Mouse (Mus musculus) myocyte (in vitro differentiated cells): ENCODE data around the gene Stmn1. TPM values are rescaled to one million over a fixed set of nuclear protein-coding genes. Genes with fewer than 3 reads are reported as not detected.
"Not testable (repeated sequence)": the region's sequence is repeated elsewhere in the genome, so short reads cannot be mapped to it uniquely, and the experiment has no call there.

Experiments
- H3K27me3 ChIP-seq: one replicate; pipeline ENCODE4 v1.6.1; 2011; ENCODE audit not compliant: control insufficient read depth, insufficient read depth, insufficient read length
- H3K36me3 ChIP-seq: one replicate; pipeline ENCODE4 v1.6.1; 2011; ENCODE audit not compliant: control insufficient read depth, insufficient read depth
- H3K4me2 ChIP-seq: one replicate; pipeline ENCODE4 v1.6.1; 2011; ENCODE audit warnings: low read depth, control low read depth
- H3K4me3 ChIP-seq: one replicate; pipeline ENCODE4 v1.5.1; 2011; ENCODE audit warnings: mild to moderate bottlenecking, control low read depth, moderate library complexity
- H3K79me2 ChIP-seq: one replicate; pipeline ENCODE4 v1.6.1; 2011; ENCODE audit not compliant: control insufficient read depth, insufficient read depth
- H3ac ChIP-seq: one replicate; pipeline ENCODE4 v1.6.1; 2011; ENCODE audit not compliant: control insufficient read depth, insufficient read length
- CEBPB ChIP-seq: IDR thresholded peaks from 2 replicates; pipeline ENCODE4 v1.6.1; 2011; ENCODE audit warnings: mild to moderate bottlenecking, moderate library complexity; ENCODE audit not compliant: poor library complexity, insufficient read depth, severe bottlenecking
- E2F4 ChIP-seq: IDR thresholded peaks from one replicate; pipeline ENCODE4 v1.6.1; 2011; ENCODE audit warnings: mild to moderate bottlenecking, control low read depth, moderate library complexity; ENCODE audit not compliant: insufficient read depth
- MAX ChIP-seq: IDR thresholded peaks from one replicate; pipeline ENCODE4 v1.6.1; 2011; ENCODE audit warnings: low read depth, mild to moderate bottlenecking, control low read depth
- MYOD1 ChIP-seq, 3 experiments: IDR thresholded peaks; one replicate each; pipeline ENCODE4 v1.6.1; 2011; ENCODE audit warnings: control low read depth in 2 of 3, low read depth in 2 of 3, mild to moderate bottlenecking in 2 of 3, moderate library complexity in 1 of 3; ENCODE audit not compliant: insufficient read length in 2 of 3, control insufficient read depth in 1 of 3
- MYOG ChIP-seq, 3 experiments: IDR thresholded peaks; one replicate each; pipeline ENCODE4 v1.6.1; 2011; ENCODE audit warnings: control low read depth in 2 of 3, low read depth in 2 of 3, mild to moderate bottlenecking in 2 of 3; ENCODE audit not compliant: insufficient read length in 2 of 3, control insufficient read depth in 1 of 3, insufficient read depth in 1 of 3
- POLR2A ChIP-seq: IDR thresholded peaks from one replicate; pipeline ENCODE4 v1.6.1; 2011; ENCODE audit warnings: low read depth, mild to moderate bottlenecking, control low read depth, moderate library complexity; ENCODE audit not compliant: insufficient read length
- POLR2AphosphoS2 ChIP-seq: IDR thresholded peaks from one replicate; pipeline ENCODE4 v1.6.1; 2011; ENCODE audit warnings: low read depth, control low read depth; ENCODE audit not compliant: insufficient read length
- REST ChIP-seq: IDR thresholded peaks from one replicate; pipeline ENCODE4 v1.6.1; 2011; ENCODE audit warnings: mild to moderate bottlenecking, control low read depth, moderate library complexity; ENCODE audit not compliant: insufficient read depth, insufficient read length
- SRF ChIP-seq: IDR thresholded peaks from one replicate; pipeline ENCODE4 v1.6.1; 2011; ENCODE audit warnings: low read depth; ENCODE audit not compliant: control insufficient read depth, insufficient read length
- TCF12 ChIP-seq: IDR thresholded peaks from one replicate; pipeline ENCODE4 v1.6.1; 2011; ENCODE audit warnings: mild to moderate bottlenecking, control low read depth; ENCODE audit not compliant: poor library complexity, insufficient read depth, severe bottlenecking
- TCF3 ChIP-seq: IDR thresholded peaks from one replicate; pipeline ENCODE4 v1.6.1; 2011; ENCODE audit warnings: low read depth, control low read depth; ENCODE audit not compliant: insufficient read length
- USF1 ChIP-seq: IDR thresholded peaks from one replicate; pipeline ENCODE4 v1.6.1; 2011; ENCODE audit warnings: low read depth, mild to moderate bottlenecking, control low read depth, moderate library complexity
- polyA plus RNA-seq: library from polyadenylated mRNA; unstranded; fragments of >200 nt; fragmentation: generic; extraction: Trizol; gene quantifications from one replicate; pipeline ENCODE4 v1.2.1, GENCODE M21; 2012; ENCODE audit warnings: missing spikeins

The Stmn1 gene
- polyA plus RNA-seq, 1 experiment, result 213 TPM

- TF ChIP-seq POLR2A (no peak), TCF12 (no peak), POLR2AphosphoS2 (no peak), MYOG (IDR thresholded peaks at IDR 0.05; ENCODE audit: control insufficient read depth in 1 of 3, insufficient read depth in 1 of 3, insufficient read length in 2 of 3, low read depth in 2 of 3) (no peak), REST (no peak), E2F4 (no peak), SRF (no peak), CEBPB (no peak), MAX (no peak), TCF3 (no peak), MYOD1 (IDR thresholded peaks at IDR 0.05; ENCODE audit: control insufficient read depth in 1 of 3, insufficient read length in 2 of 3, low read depth in 2 of 3) (no peak), USF1 (no peak)
- H3K4me2 ChIP-seq, result no peak overlapping the region
- no peaks in the 10 kb centered on the region for H3K27me3 ChIP-seq
- H3K79me2 ChIP-seq, result no peaks in the 10 kb centered on the region
- no peak overlapping the region for H3K4me3 ChIP-seq
- H3K36me3 ChIP-seq, result no peaks in the 10 kb centered on the region
- no peak overlapping the region for H3ac ChIP-seq
These were observed 20.1 kb downstream of the Stmn1 start for GRCm38 (mm10) chr4:134488211-134488610.

GRCm38 (mm10) chr4:134489986-134490665, 22.0 kb downstream of the Stmn1 start:
- H3K4me3 ChIP-seq, result no peak overlapping the region
- no peaks in the 10 kb centered on the region for H3K36me3 ChIP-seq
- H3ac ChIP-seq, result no peak overlapping the region
- TF ChIP-seq USF1 (no peak), TCF12 (no peak), POLR2A (no peak), REST (no peak), SRF (no peak), MYOD1 (IDR thresholded peaks at IDR 0.05; ENCODE audit: control insufficient read depth in 1 of 3, insufficient read length in 2 of 3, low read depth in 2 of 3) (no peak), E2F4 (no peak), CEBPB (no peak), MYOG (IDR thresholded peaks at IDR 0.05; ENCODE audit: control insufficient read depth in 1 of 3, insufficient read depth in 1 of 3, insufficient read length in 2 of 3, low read depth in 2 of 3) (no peak), MAX (no peak), POLR2AphosphoS2 (no peak), TCF3 (no peak)
- no peak overlapping the region for H3K4me2 ChIP-seq
- no peaks in the 10 kb centered on the region for H3K79me2 ChIP-seq
- H3K27me3 ChIP-seq, result no peaks in the 10 kb centered on the region

- Histone ChIP-seq H3ac (no peak overlapping the region), H3K27me3 (no peaks in the 10 kb centered on the region), H3K4me3 (no peak overlapping the region), H3K79me2 (no peaks in the 10 kb centered on the region), H3K4me2 (no peak overlapping the region), H3K36me3 (no peaks in the 10 kb centered on the region)
- no peak for TF ChIP-seq USF1
- TF ChIP-seq TCF12, result no peak
- TF ChIP-seq MYOD1 (IDR thresholded peaks at IDR 0.05; ENCODE audit: control insufficient read depth in 1 of 3, insufficient read length in 2 of 3, low read depth in 2 of 3), result no peak
- no peak for TF ChIP-seq POLR2AphosphoS2
- TF ChIP-seq MYOG (IDR thresholded peaks at IDR 0.05; ENCODE audit: control insufficient read depth in 1 of 3, insufficient read depth in 1 of 3, insufficient read length in 2 of 3, low read depth in 2 of 3), result no peak
- no peak for TF ChIP-seq MAX
- no peak for TF ChIP-seq CEBPB
- no peak for TF ChIP-seq TCF3
- no peak for TF ChIP-seq E2F4
These were observed 23.6 kb downstream of the Stmn1 start for GRCm38 (mm10) chr4:134491716-134492115.

GRCm38 (mm10) chr4:134494161-134494560, 26.0 kb downstream of the Stmn1 start:
- not testable (repeated sequence) for H3K27me3 ChIP-seq, H3K36me3 ChIP-seq

GRCm38 (mm10) chr4:134494780-134495545, 26.8 kb downstream of the Stmn1 start:
- Histone ChIP-seq H3K79me2 (no peaks in the 10 kb centered on the region), H3ac (no peak overlapping the region), H3K4me3 (no peak overlapping the region), H3K36me3 (no peaks in the 10 kb centered on the region), H3K4me2 (no peak overlapping the region), H3K27me3 (no peaks in the 10 kb centered on the region)
- TF ChIP-seq MYOD1 (IDR thresholded peaks at IDR 0.05; ENCODE audit: control insufficient read depth in 1 of 3, insufficient read length in 2 of 3, low read depth in 2 of 3) (no peak), POLR2A (no peak), TCF12 (no peak), POLR2AphosphoS2 (no peak), CEBPB (no peak), E2F4 (no peak)

More at GRCm38 (mm10) chr4:134494161-134494560, 26.0 kb downstream of the Stmn1 start:
- H3K79me2 ChIP-seq, H3K4me3 ChIP-seq, H3ac ChIP-seq, H3K4me2 ChIP-seq: not testable (repeated sequence)
